Mouse (Mus musculus) limb, embryonic 13.5 days (tissue): ENCODE data around the gene Lrfn2. TPM values are rescaled to one million over a fixed set of nuclear protein-coding genes. Genes with fewer than 3 reads are reported as not detected.

Source experiments
- ATAC-seq: fragments of 200-750 bp; cut with Nextera tagmentation; 2 replicates; pipeline ENCODE4 v1.8.0; 2017; ENCODE audit warnings: low read depth, moderate number of reproducible peaks, moderate TSS enrichment; ENCODE audit not compliant: low FRiP score
- H3K27ac ChIP-seq: fragments of 300-500 bp; sonication (generic); 2 replicates; pipeline ENCODE4 v1.5.1; 2015; ENCODE audit warnings: inconsistent platforms, mild to moderate bottlenecking, moderate library complexity
- H3K27me3 ChIP-seq: fragments of 300-500 bp; sonication (generic); 2 replicates; pipeline ENCODE4 v1.6.1; 2015; ENCODE audit warnings: mild to moderate bottlenecking, inconsistent platforms
- H3K36me3 ChIP-seq: fragments of 300-500 bp; sonication (generic); 2 replicates; pipeline ENCODE4 v1.6.1; 2015; ENCODE audit warnings: inconsistent platforms, mild to moderate bottlenecking, moderate library complexity
- H3K4me1 ChIP-seq: fragments of 300-500 bp; sonication (generic); 2 replicates; pipeline ENCODE4 v1.6.1; 2015; ENCODE audit warnings: inconsistent platforms
- H3K4me2 ChIP-seq: fragments of 300-500 bp; sonication (generic); replicated peaks from 2 replicates; pipeline ENCODE4 v1.6.1; 2015; ENCODE audit warnings: inconsistent platforms, mild to moderate bottlenecking, moderate library complexity
- H3K4me3 ChIP-seq: fragments of 300-500 bp; sonication (generic); 2 replicates; pipeline ENCODE4 v1.5.1; 2015; ENCODE audit warnings: moderate library complexity, mild to moderate bottlenecking, inconsistent platforms
- H3K9ac ChIP-seq: fragments of 300-500 bp; sonication (generic); 2 replicates; pipeline ENCODE4 v1.6.1; 2015; ENCODE audit warnings: mild to moderate bottlenecking, inconsistent platforms
- H3K9me3 ChIP-seq: fragments of 300-500 bp; sonication (generic); 2 replicates; pipeline ENCODE4 v1.6.1; 2016; ENCODE audit warnings: inconsistent platforms
- WGBS: fragments of 180-500 bp; shearing (Covaris S2); methylation state at CpG from one replicate; pipeline ENCODE4 v1.1.7; 2015; 5-methylcytosine and 5-hydroxymethylcytosine counted together
- polyA plus RNA-seq: library from polyadenylated mRNA; unstranded; fragments of >200 nt; fragmentation: Nextera tagmentation; extraction: Ambion mirVana; gene quantifications from 2 replicates; pipeline ENCODE4 v1.2.1, GENCODE M21; 2015

The Lrfn2 gene
- polyA plus RNA-seq, 1 experiment from 2014 or later: 1.3 TPM

GRCm38 (mm10) chr17:49017438-49018415 is 85.5 kb downstream of the Lrfn2 start:
- WGBS: 39% methylated on average over 17 of the region's 17 CpGs
- ATAC-seq: no peak
- Histone ChIP-seq H3K27me3 (no peaks in the 10 kb centered on the region), H3K4me3 (no peak overlapping the region), H3K27ac (no peak overlapping the region), H3K4me1 (0 out of 2 replicates have a peak, but pooled peaks cover 6% of the 10 kb centered on the region), H3K9ac (no peak overlapping the region), H3K36me3 (no peaks in the 10 kb centered on the region), H3K9me3 (no peaks in the 10 kb centered on the region), H3K4me2 (no peak overlapping the region)

GRCm38 (mm10) chr17:49018774-49019488 is 86.8 kb downstream of the Lrfn2 start:
- H3K36me3 ChIP-seq: no peaks in the 10 kb centered on the region
- H3K27me3 ChIP-seq: no peaks in the 10 kb centered on the region
- no peak overlapping the region for H3K9ac ChIP-seq
- ATAC-seq: no peak
- H3K4me3 ChIP-seq: no peak overlapping the region
- 65% methylated on average over 8 of the region's 8 CpGs for WGBS
- H3K9me3 ChIP-seq: no peaks in the 10 kb centered on the region
- H3K27ac ChIP-seq: no peak overlapping the region; the same call in 1 of the 2 replicates
- H3K4me2 ChIP-seq: no peak overlapping the region
- H3K4me1 ChIP-seq: 0 out of 2 replicates have a peak, but pooled peaks cover 6% of the 10 kb centered on the region

- peak; percentile 33 for ATAC-seq
- WGBS: 48% methylated on average over 11 of the region's 11 CpGs
- H3K9ac ChIP-seq: no peak overlapping the region
These were observed 97.5 kb downstream of the Lrfn2 start for GRCm38 (mm10) chr17:49029556-49030268.

GRCm38 (mm10) chr17:49030269-49030615 is 98.1 kb downstream of the Lrfn2 start:
- Histone ChIP-seq H3K4me2 (no peak overlapping the region), H3K36me3 (no peaks in the 10 kb centered on the region), H3K4me1 (peaks cover 19% of the 10 kb centered on the region; the same call in 1 of the 2 replicates), H3K9ac (no peak overlapping the region), H3K9me3 (no peaks in the 10 kb centered on the region), H3K4me3 (no peak overlapping the region), H3K27ac (no peak overlapping the region), H3K27me3 (0 out of 2 replicates have a peak, but pooled peaks cover 7% of the 10 kb centered on the region)
- WGBS: 90% methylated on average over 7 of the region's 7 CpGs
- ATAC-seq: no peak

More at GRCm38 (mm10) chr17:49029556-49030268, 97.5 kb downstream of the Lrfn2 start:
- Histone ChIP-seq H3K4me2 (no peak overlapping the region), H3K27ac (no peak overlapping the region), H3K36me3 (no peaks in the 10 kb centered on the region), H3K27me3 (0 out of 2 replicates have a peak, but pooled peaks cover 6% of the 10 kb centered on the region), H3K4me3 (no peak overlapping the region), H3K9me3 (no peaks in the 10 kb centered on the region), H3K4me1 (peaks cover 19% of the 10 kb centered on the region; the same call in 1 of the 2 replicates)

GRCm38 (mm10) chr17:49030841-49031240 is 98.7 kb downstream of the Lrfn2 start:
- no peak for ATAC-seq
- 88% methylated on average over 5 of the region's 5 CpGs for WGBS
- H3K27ac ChIP-seq: no peak overlapping the region

GRCm38 (mm10) chr17:49031790-49032189 is 99.6 kb downstream of the Lrfn2 start:
- ATAC-seq: peak; percentile 51
- H3K27ac ChIP-seq: no peak overlapping the region
- H3K36me3 ChIP-seq: no peaks in the 10 kb centered on the region
- WGBS: 61% methylated on average over 8 of the region's 8 CpGs
- 0 out of 2 replicates have a peak, but pooled peaks cover 4% of the 10 kb centered on the region for H3K27me3 ChIP-seq
- H3K4me1 ChIP-seq: peaks cover 19% of the 10 kb centered on the region; the same call in 1 of the 2 replicates
- no peak overlapping the region for H3K4me2 ChIP-seq
- no peaks in the 10 kb centered on the region for H3K9me3 ChIP-seq
- H3K9ac ChIP-seq: no peak overlapping the region
- no peak overlapping the region for H3K4me3 ChIP-seq

More at GRCm38 (mm10) chr17:49030841-49031240, 98.7 kb downstream of the Lrfn2 start:
- no peak overlapping the region for H3K4me2 ChIP-seq
- no peaks in the 10 kb centered on the region for H3K36me3 ChIP-seq
- no peak overlapping the region for H3K4me3 ChIP-seq
- peaks cover 19% of the 10 kb centered on the region; the same call in 1 of the 2 replicates for H3K4me1 ChIP-seq
- no peak overlapping the region for H3K9ac ChIP-seq
- no peaks in the 10 kb centered on the region for H3K9me3 ChIP-seq
- H3K27me3 ChIP-seq: 0 out of 2 replicates have a peak, but pooled peaks cover 7% of the 10 kb centered on the region

GRCm38 (mm10) chr17:49033276-49033675 is 101.1 kb downstream of the Lrfn2 start:
- Histone ChIP-seq H3K4me3 (no peak overlapping the region), H3K27me3 (0 out of 2 replicates have a peak, but pooled peaks cover 2% of the 10 kb centered on the region), H3K27ac (no peak overlapping the region), H3K36me3 (no peaks in the 10 kb centered on the region), H3K4me2 (no peak overlapping the region), H3K4me1 (peaks cover 19% of the 10 kb centered on the region; the same call in 1 of the 2 replicates), H3K9me3 (no peaks in the 10 kb centered on the region), H3K9ac (no peak overlapping the region)
- no peak for ATAC-seq

- Histone ChIP-seq H3K4me2 (no peak overlapping the region), H3K9me3 (no peaks in the 10 kb centered on the region), H3K36me3 (no peaks in the 10 kb centered on the region), H3K4me1 (peaks cover 19% of the 10 kb centered on the region; the same call in 1 of the 2 replicates), H3K27me3 (0 out of 2 replicates have a peak, but pooled peaks cover 2% of the 10 kb centered on the region), H3K4me3 (no peak overlapping the region), H3K9ac (no peak overlapping the region), H3K27ac (no peak overlapping the region)
- 31% methylated on average over 5 of the region's 5 CpGs for WGBS
- no peak for ATAC-seq
These were observed 101.6 kb downstream of the Lrfn2 start for GRCm38 (mm10) chr17:49033686-49034250.

- Histone ChIP-seq H3K36me3 (no peaks in the 10 kb centered on the region), H3K27ac (no peak overlapping the region), H3K9me3 (no peaks in the 10 kb centered on the region), H3K4me1 (peaks cover 14% of the 10 kb centered on the region; the same call in 1 of the 2 replicates), H3K4me3 (no peak overlapping the region), H3K27me3 (0 out of 2 replicates have a peak, but pooled peaks cover 2% of the 10 kb centered on the region), H3K9ac (no peak overlapping the region), H3K4me2 (no peak overlapping the region)
- ATAC-seq: no peak
- 38% methylated on average over 6 of the region's 6 CpGs for WGBS
These were observed 102.9 kb downstream of the Lrfn2 start for GRCm38 (mm10) chr17:49035052-49035451.

- Histone ChIP-seq H3K27ac (no peak overlapping the region), H3K4me2 (no peak overlapping the region), H3K4me1 (peaks cover 10% of the 10 kb centered on the region; the same call in 1 of the 2 replicates), H3K9ac (no peak overlapping the region), H3K36me3 (no peaks in the 10 kb centered on the region), H3K9me3 (no peaks in the 10 kb centered on the region), H3K4me3 (no peak overlapping the region), H3K27me3 (0 out of 2 replicates have a peak, but pooled peaks cover 2% of the 10 kb centered on the region)
- 75% methylated on average over 8 of the region's 8 CpGs for WGBS
- ATAC-seq: no peak
These were observed 105.2 kb downstream of the Lrfn2 start for GRCm38 (mm10) chr17:49037163-49037950.
